ENCODE assay signal across 30 mouse cellular contexts in the genomic region with DNA sequence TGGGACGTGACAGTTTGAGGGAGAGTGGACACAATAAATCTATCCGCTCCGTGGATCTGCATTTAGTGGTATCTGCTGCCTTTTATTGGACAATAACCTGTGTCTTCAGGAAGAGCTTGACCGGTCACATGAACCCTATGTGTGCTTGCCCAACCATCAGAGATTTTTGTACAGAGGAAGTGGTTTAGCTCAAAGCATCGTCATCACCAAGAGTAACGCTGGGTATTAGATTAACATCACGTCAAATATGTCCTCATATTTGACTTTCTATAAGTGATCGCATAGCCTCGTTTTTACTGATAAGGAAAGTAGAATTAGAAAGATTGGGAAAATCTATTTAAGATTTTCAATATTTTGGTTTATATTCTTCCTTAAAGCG. TPM values are rescaled to one million over a fixed set of nuclear protein-coding genes. Genes with fewer than 3 reads are reported as not detected.
A peak's percentile ranks its signal among the peaks of the same experiment; 100 is the strongest.
DNase-seq lines count a peak whose midpoint lies in the region; ATAC-seq and TF ChIP-seq lines count a peak whose summit lies in the region.
"Had no signal": no experiment of that assay in that cellular context is flagged by ENCODE, and none has a peak within 500 bp of the region (broad histone marks: within the 10 kb centered on the region; RNA-seq: fewer than 3 reads in every experiment).

No protein-coding gene starts in this region.

- H3K27me3 ChIP-seq in heart, adult 2 months (ENCODE audit: control insufficient read depth, insufficient read depth, low read length): no peaks in the 10 kb centered on the region
- no peaks in the 10 kb centered on the region for H3K27me3 ChIP-seq in heart, embryonic 15.5 days
- H3K27me3 ChIP-seq in kidney, postnatal 0 days (ENCODE audit: insufficient read depth, low read length): no peaks in the 10 kb centered on the region
- H3K27me3 ChIP-seq: embryonic facial prominence, embryonic 13.5 days; hindbrain, embryonic 12.5 days; intestine, embryonic 15.5 days; liver, embryonic 12.5 days; megakaryocyte, embryonic 14.5 days; midbrain, embryonic 12.5 days; neural tube, embryonic 12.5 days had no signal

- peaks cover 10% of the 10 kb centered on the region for H3K36me3 ChIP-seq in heart, adult 2 months (ENCODE audit: control insufficient read depth, insufficient read depth, low read length)
- no peaks in the 10 kb centered on the region for H3K36me3 ChIP-seq in heart, embryonic 15.5 days
- no peaks in the 10 kb centered on the region for H3K36me3 ChIP-seq in kidney, postnatal 0 days (ENCODE audit: insufficient read depth, low read length)
- H3K36me3 ChIP-seq: embryonic facial prominence, embryonic 13.5 days; hindbrain, embryonic 12.5 days; intestine, embryonic 15.5 days; liver, embryonic 12.5 days; midbrain, embryonic 12.5 days; neural tube, embryonic 12.5 days had no signal

- no peaks in the 10 kb centered on the region for H3K79me2 ChIP-seq in heart, adult 2 months (replicated peaks; ENCODE audit: control insufficient read depth, insufficient read depth, low read length)

- no peak for TF ChIP-seq POLR2A in heart, adult 2 months (IDR thresholded peaks at IDR 0.05; ENCODE audit: insufficient read depth, low read depth, low read length)

- no peak for TF ChIP-seq CTCF in heart, adult 2 months (IDR thresholded peaks at IDR 0.05)
- no peak for TF ChIP-seq CTCF in kidney, postnatal 0 days (IDR thresholded peaks at IDR 0.05; ENCODE audit: low read depth)

- no peak for DNase-seq in heart, adult 2 months
- no peak for DNase-seq in heart, postnatal 10 days
- DNase-seq in heart, postnatal 4 days: no peak
- DNase-seq in kidney, postnatal 0 days (ENCODE audit: low spot score): no peak
- no peak for DNase-seq in kidney, postnatal 14 days
- no peak for DNase-seq in testis, postnatal 14 days (ENCODE audit: low spot score)
- DNase-seq: cerebellum, adult 11-12 months; cerebellum, adult 9-11 months; embryo, embryonic 11 days; left cerebral cortex, postnatal 4 days; right cerebral cortex, adult 18-20 months; right cerebral cortex, postnatal 4 days; thymus, adult 2 months; thymus, postnatal 36 days had no signal

- no peak for TF ChIP-seq EP300 in heart, adult 2 months (IDR thresholded peaks at IDR 0.05; ENCODE audit: insufficient read depth, low read depth, low read length)

- intact Hi-C loops in heart, adult 2 months (cut with DNase I): loop anchor here (2.0 to 5.0 kb wide), 3 partner anchors 48 to 554 kb away; no protein-coding TSS in a partner anchor
- intact Hi-C loops in heart, postnatal 10 days (cut with DNase I): loop anchor here (2.0 kb wide), 1 partner anchor 46 kb away; the partner anchor contains the start of gene Adamts9

- no peaks in the 10 kb centered on the region for H3K9me3 ChIP-seq in heart, embryonic 15.5 days (replicated peaks)
- H3K9me3 ChIP-seq in kidney, postnatal 0 days (replicated peaks; ENCODE audit: low read length): no peaks in the 10 kb centered on the region
- H3K9me3 ChIP-seq: embryonic facial prominence, embryonic 13.5 days; hindbrain, embryonic 12.5 days; intestine, embryonic 15.5 days; liver, embryonic 12.5 days; midbrain, embryonic 12.5 days; neural tube, embryonic 12.5 days had no signal

- 47% methylated on average over 10 of the region's 10 CpGs for WGBS in heart, adult 2 months
- 73% methylated on average over 10 of the region's 10 CpGs for WGBS in heart, embryonic 15.5 days
- WGBS in kidney, postnatal 0 days: 65% methylated on average over 10 of the region's 10 CpGs

- peak overlapping the region; percentile 41 for H3K4me2 ChIP-seq in heart, embryonic 15.5 days
- H3K4me2 ChIP-seq in kidney, postnatal 0 days (ENCODE audit: low read length): no peak overlapping the region
- H3K4me2 ChIP-seq: embryonic facial prominence, embryonic 13.5 days; hindbrain, embryonic 12.5 days; intestine, embryonic 15.5 days; liver, embryonic 12.5 days; midbrain, embryonic 12.5 days; neural tube, embryonic 12.5 days had no signal

- peak overlapping the region; percentile 80 for H3K27ac ChIP-seq in heart, adult 2 months
- peak overlapping the region; percentile 67; the same call in 1 of the 2 replicates for H3K27ac ChIP-seq in heart, embryonic 15.5 days
- 0 out of 2 replicates have a peak overlapping the region, but pooled peaks have one; percentile 60 for H3K27ac ChIP-seq in kidney, postnatal 0 days
- H3K27ac ChIP-seq: embryonic facial prominence, embryonic 13.5 days; hindbrain, embryonic 12.5 days; hindbrain, postnatal 0 days; intestine, embryonic 15.5 days; liver, embryonic 12.5 days; midbrain, embryonic 12.5 days; neural tube, embryonic 12.5 days; stomach, postnatal 0 days had no signal

- peaks cover 7% of the 10 kb centered on the region for H3K4me1 ChIP-seq in heart, adult 2 months (ENCODE audit: control insufficient read depth, insufficient read depth, low read length)
- H3K4me1 ChIP-seq in heart, embryonic 15.5 days (replicated peaks): peaks cover 24% of the 10 kb centered on the region
- H3K4me1 ChIP-seq in kidney, postnatal 0 days (replicated peaks; ENCODE audit: insufficient read depth, low read length): peaks cover 7% of the 10 kb centered on the region; the same call in 1 of the 2 replicates
- H3K4me1 ChIP-seq: embryonic facial prominence, embryonic 13.5 days; hindbrain, embryonic 12.5 days; intestine, embryonic 15.5 days; liver, embryonic 12.5 days; megakaryocyte, embryonic 14.5 days; midbrain, embryonic 12.5 days; neural tube, embryonic 12.5 days had no signal

- ATAC-seq in heart, embryonic 15.5 days (replicated peaks; ENCODE audit: insufficient number of reproducible peaks, insufficient read depth, low FRiP score, low read depth): no peak
- no peak for ATAC-seq in kidney, postnatal 0 days (replicated peaks; ENCODE audit: low FRiP score, low read depth)
- peak; percentile 56; the same call in 1 of the 2 replicates for ATAC-seq in granulocyte monocyte progenitor cell, adult 5-6 weeks (replicated peaks; ENCODE audit: poor library complexity, severe bottlenecking)
- ATAC-seq: CD4-positive, CD25-positive, alpha-beta regulatory T cell, adult 4 months; forebrain, embryonic 16.5 days; hindbrain, postnatal 0 days; intestine, embryonic 15.5 days; liver, embryonic 12.5 days had no signal

- H3K4me3 ChIP-seq in heart, adult 2 months: no peak overlapping the region; the same call in 1 of the 2 replicates
- no peak overlapping the region for H3K4me3 ChIP-seq in heart, embryonic 15.5 days
- H3K4me3 ChIP-seq in kidney, postnatal 0 days (replicated peaks; ENCODE audit: low read depth, low read length): no peak overlapping the region
- H3K4me3 ChIP-seq: embryonic facial prominence, embryonic 13.5 days; erythroblast, embryonic 14.5 days; hindbrain, embryonic 12.5 days; intestine, embryonic 15.5 days; liver, embryonic 12.5 days; megakaryocyte, embryonic 14.5 days; midbrain, embryonic 12.5 days; myocyte; neural tube, embryonic 12.5 days had no signal

- peak overlapping the region; percentile 27; the same call in 1 of the 2 replicates for H3K9ac ChIP-seq in heart, adult 2 months (ENCODE audit: low read depth, low read length)
- H3K9ac ChIP-seq in heart, embryonic 15.5 days: no peak overlapping the region
- no peak overlapping the region for H3K9ac ChIP-seq in kidney, postnatal 0 days (ENCODE audit: low read depth, low read length)
- H3K9ac ChIP-seq: embryonic facial prominence, embryonic 13.5 days; hindbrain, embryonic 12.5 days; intestine, embryonic 15.5 days; liver, embryonic 12.5 days; liver, postnatal 0 days; midbrain, embryonic 12.5 days; neural tube, embryonic 12.5 days had no signal

RNA-seq across cellular contexts. Expression of gene Adamts9, which starts 45.3 kb away (rescaled TPM):
- 10 to 100 TPM in 1 of 2 experiments, 1 to 10 TPM in 1; 9.6 to 17.5 TPM for total RNA-seq in heart, adult 2 months (2021)
- 5.7 and 9.2 TPM in 2 replicates for polyA plus RNA-seq in heart, adult 2 months (2012; rRNA removed)
- 10 to 100 TPM; 42.7 to 49.2 TPM for total RNA-seq in heart, postnatal 10 days (2021)
- polyA plus RNA-seq in heart, embryonic 15.5 days (2015; fragmentation: Nextera tagmentation; extraction: Ambion mirVana): 6.5 and 7.4 TPM in 2 replicates
- total RNA-seq in heart, postnatal 4 days (2021): 10 to 100 TPM; 48.8 to 49.6 TPM
- 7.6 and 7.9 TPM in 2 replicates for polyA plus RNA-seq in kidney, postnatal 0 days (2015; fragmentation: Nextera tagmentation; extraction: Ambion mirVana)
- not detected in 2 replicates for total RNA-seq in granulocyte monocyte progenitor cell, adult 5-6 weeks (2014; fragmentation: Nextera tagmentation)
- total RNA-seq in granulocyte monocyte progenitor cell, adult 5-6 weeks (2017): not detected in 2 replicates
- polyA plus RNA-seq: erythroblast, embryonic 14.5 days had no signal

Comparison
In these comparisons a context has a peak if more than half of its experiments do, and no peak if none do; other contexts are left out.
1. RNA of gene Adamts9, which starts 45.3 kb away (total RNA-seq): 48.8 to 49.6 TPM in heart, postnatal 4 days, 42.7 to 49.2 TPM in heart, postnatal 10 days and 9.6 to 17.5 TPM in heart, adult 2 months; not detected in granulocyte monocyte progenitor cell, adult 5-6 weeks; every median in the first group is over 10 times any median in the second.
2. Peak in every context shown above with its lines, with median percentiles within 50 percentile points of each other: H3K27ac ChIP-seq.